Mouse (Mus musculus) forebrain, embryonic 14.5 days (tissue): ENCODE data around the gene Lax1. TPM values are rescaled to one million over a fixed set of nuclear protein-coding genes. Genes with fewer than 3 reads are reported as not detected.
"Not testable (repeated sequence)": the region's sequence is repeated elsewhere in the genome, so short reads cannot be mapped to it uniquely, and the experiment has no call there.

ENCODE experiments used
- ATAC-seq: fragments of 200-750 bp; cut with Nextera tagmentation; 2 replicates; pipeline ENCODE4 v1.8.0; 2017; ENCODE audit warnings: mild to moderate bottlenecking, moderate library complexity
- DNase-seq: peaks from one replicate; pipeline ENCODE4 v3.0.0-alpha.2; 2015; ENCODE audit warnings: low spot score
- H3K27ac ChIP-seq: fragments of 300-500 bp; sonication (generic); 2 replicates; pipeline ENCODE4 v1.5.1; 2014; ENCODE audit warnings: low read depth, mild to moderate bottlenecking, control low read depth, low read length, moderate library complexity
- H3K27me3 ChIP-seq: fragments of 300-500 bp; sonication (generic); replicated peaks from 2 replicates; pipeline ENCODE4 v1.6.1; 2014; ENCODE audit warnings: low read length, control low read depth, mixed read lengths; ENCODE audit not compliant: control insufficient read depth, insufficient read depth
- H3K36me3 ChIP-seq: fragments of 300-500 bp; sonication (generic); 2 replicates; pipeline ENCODE4 v1.6.1; 2014; ENCODE audit warnings: low read length, control low read depth; ENCODE audit not compliant: control insufficient read depth, insufficient read depth
- H3K4me1 ChIP-seq: fragments of 300-500 bp; sonication (generic); 2 replicates; pipeline ENCODE4 v1.6.1; 2014; ENCODE audit warnings: antibody characterized with exemption, low read length, control low read depth; ENCODE audit not compliant: control insufficient read depth, insufficient read depth
- H3K4me2 ChIP-seq: fragments of 300-500 bp; sonication (generic); 2 replicates; pipeline ENCODE4 v1.6.1; 2014; ENCODE audit warnings: mild to moderate bottlenecking, control low read depth, low read length
- H3K4me3 ChIP-seq: fragments of 300-500 bp; sonication (generic); 2 replicates; pipeline ENCODE4 v1.5.1; 2014; ENCODE audit warnings: low read depth, low read length, control low read depth
- H3K9ac ChIP-seq: fragments of 300-500 bp; sonication (generic); 2 replicates; pipeline ENCODE4 v1.6.1; 2014; ENCODE audit warnings: mild to moderate bottlenecking, low read length, control low read depth, moderate library complexity
- H3K9me3 ChIP-seq: fragments of 300-500 bp; sonication (generic); replicated peaks from 2 replicates; pipeline ENCODE4 v1.6.1; 2016; ENCODE audit warnings: low read length, control low read depth, mixed read lengths; ENCODE audit not compliant: control insufficient read depth
- WGBS: fragments of 180-500 bp; shearing (Covaris S2); extraction: QIAGEN DNeasy Blood & Tissue Kit; methylation state at CpG from one replicate; pipeline ENCODE4 v1.1.7; 2014; 5-methylcytosine and 5-hydroxymethylcytosine counted together
- polyA plus RNA-seq: library from polyadenylated mRNA; unstranded; fragments of >200 nt; fragmentation: Nextera tagmentation; extraction: Ambion mirVana; gene quantifications from 2 replicates; pipeline ENCODE4 v1.2.1, GENCODE M21; 2014

Lax1 gene
- polyA plus RNA-seq, 1 experiment from 2014 or later, result not detected

DNA sequence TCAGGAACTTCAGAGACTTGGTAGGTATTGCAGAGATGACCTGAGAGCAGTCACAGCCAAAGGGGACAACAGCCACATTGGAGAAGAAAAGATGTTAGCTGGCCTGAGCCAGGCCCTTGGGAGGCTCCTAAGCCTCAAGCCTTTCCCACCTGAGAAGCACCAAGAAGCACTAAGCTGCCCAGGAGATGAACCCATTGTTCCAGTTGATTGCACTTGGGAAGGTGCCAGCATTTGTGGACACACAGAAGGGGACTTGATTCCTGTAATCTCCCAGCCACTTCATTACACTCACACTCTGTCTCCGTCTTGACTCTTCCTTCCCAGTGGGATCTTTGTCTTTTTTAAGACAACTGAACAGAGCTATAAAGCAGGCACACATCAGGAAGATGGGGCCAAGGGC, 25.3 kb upstream of the Lax1 start:
- H3K4me1 ChIP-seq, result peaks cover 2% of the 10 kb centered on the region; the same call in 1 of the 2 replicates

DNA sequence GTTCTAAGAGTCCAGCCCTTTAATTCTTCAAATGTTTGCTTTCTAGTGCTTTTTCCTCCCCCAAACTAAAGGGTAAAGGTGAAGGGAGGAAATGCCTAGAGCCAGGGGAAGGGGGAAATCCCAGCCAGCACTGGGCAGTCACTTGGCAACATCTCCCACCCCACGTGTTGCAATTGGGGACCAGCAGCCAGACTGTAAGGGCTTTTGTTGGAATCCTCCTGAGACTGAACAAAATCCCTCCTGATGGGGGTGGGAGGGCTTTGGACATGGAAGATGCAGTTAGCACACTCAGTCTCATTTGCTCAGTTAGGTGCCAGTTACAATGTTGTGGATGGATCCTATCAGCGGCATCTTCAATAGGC, 23.1 kb upstream of the Lax1 start:
- H3K4me3 ChIP-seq, result no peak overlapping the region
- H3K27ac ChIP-seq, result no peak overlapping the region
- H3K4me1 ChIP-seq, result peaks cover 2% of the 10 kb centered on the region; the same call in 1 of the 2 replicates
- H3K27me3 ChIP-seq, result no peaks in the 10 kb centered on the region
- peaks cover 12% of the 10 kb centered on the region; the same call in 1 of the 2 replicates for H3K36me3 ChIP-seq
- WGBS, result 31% methylated on average over 2 of the region's 2 CpGs
- no peak overlapping the region for H3K4me2 ChIP-seq
- no peak for ATAC-seq
- DNase-seq, result peak; percentile 45
- no peak overlapping the region for H3K9ac ChIP-seq
- no peaks in the 10 kb centered on the region for H3K9me3 ChIP-seq

More for the DNA sequence above, 25.3 kb upstream of the Lax1 start:
- ATAC-seq, result no peak
- Histone ChIP-seq H3K4me2 (no peak overlapping the region), H3K27me3 (no peaks in the 10 kb centered on the region), H3K4me3 (no peak overlapping the region), H3K9me3 (no peaks in the 10 kb centered on the region), H3K27ac (no peak overlapping the region), H3K9ac (no peak overlapping the region), H3K36me3 (peaks cover 18% of the 10 kb centered on the region; the same call in 1 of the 2 replicates)
- 52% methylated on average over 1 of the region's 1 CpGs for WGBS
- no peak for DNase-seq

GRCm38 (mm10) chr1:133712288-133713008, 22.5 kb upstream of the Lax1 start:
- no peak overlapping the region for H3K4me3 ChIP-seq
- ATAC-seq (no peak), DNase-seq (no peak)
- peaks cover 2% of the 10 kb centered on the region; the same call in 1 of the 2 replicates for H3K4me1 ChIP-seq
- no peaks in the 10 kb centered on the region for H3K9me3 ChIP-seq
- no peak overlapping the region for H3K9ac ChIP-seq
- H3K36me3 ChIP-seq, result peaks cover 7% of the 10 kb centered on the region; the same call in 1 of the 2 replicates
- H3K27ac ChIP-seq, result no peak overlapping the region
- 57% methylated on average over 12 of the region's 12 CpGs for WGBS
- H3K27me3 ChIP-seq, result no peaks in the 10 kb centered on the region
- H3K4me2 ChIP-seq, result no peak overlapping the region

GRCm38 (mm10) chr1:133711376-133711775, 21.5 kb upstream of the Lax1 start:
- H3K9me3 ChIP-seq, result no peaks in the 10 kb centered on the region
- no peak overlapping the region for H3K9ac ChIP-seq
- no peak overlapping the region for H3K27ac ChIP-seq
- 44% methylated on average over 6 of the region's 6 CpGs for WGBS
- H3K4me3 ChIP-seq, result no peak overlapping the region
- H3K36me3 ChIP-seq, result peaks cover 13% of the 10 kb centered on the region
- ATAC-seq, result no peak
- H3K27me3 ChIP-seq, result no peaks in the 10 kb centered on the region
- DNase-seq, result no peak
- no peak overlapping the region for H3K4me2 ChIP-seq
- peaks cover 2% of the 10 kb centered on the region; the same call in 1 of the 2 replicates for H3K4me1 ChIP-seq

- ATAC-seq (no peak), DNase-seq (no peak)
- H3K4me3 ChIP-seq, result no peak overlapping the region
- no peaks in the 10 kb centered on the region for H3K9me3 ChIP-seq
- H3K9ac ChIP-seq, result no peak overlapping the region
- no peak overlapping the region for H3K27ac ChIP-seq
- H3K27me3 ChIP-seq, result no peaks in the 10 kb centered on the region
- H3K4me2 ChIP-seq, result no peak overlapping the region
- WGBS, result 41% methylated on average over 5 of the region's 6 CpGs
- H3K36me3 ChIP-seq, result peaks cover 14% of the 10 kb centered on the region
- peaks cover 2% of the 10 kb centered on the region; the same call in 1 of the 2 replicates for H3K4me1 ChIP-seq
Observed at GRCm38 (mm10) chr1:133710895-133711294, 21.0 kb upstream of the Lax1 start.

DNA sequence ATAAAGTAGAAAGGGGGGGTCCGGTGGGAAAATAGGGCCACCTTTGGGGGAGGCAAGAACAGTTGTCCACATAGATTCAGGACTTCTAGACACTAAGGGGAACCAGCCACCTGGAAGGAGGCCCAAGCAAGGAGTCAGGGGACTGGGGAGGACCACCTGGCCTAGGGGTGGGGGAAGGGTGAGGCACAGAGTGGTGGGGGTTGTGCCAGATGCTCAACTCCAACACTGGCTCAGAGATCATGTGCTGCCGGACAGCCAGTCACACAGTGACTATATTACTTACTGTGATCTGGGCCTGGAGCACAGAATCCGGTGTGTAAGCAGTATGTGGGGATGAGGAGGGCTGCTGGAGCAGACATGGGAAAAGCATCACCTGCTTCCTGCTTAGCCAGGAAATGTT, 19.4 kb upstream of the Lax1 start:
- Histone ChIP-seq H3K4me3 (no peak overlapping the region), H3K36me3 (peaks cover 10% of the 10 kb centered on the region; the same call in 1 of the 2 replicates), H3K27ac (no peak overlapping the region), H3K9me3 (no peaks in the 10 kb centered on the region), H3K27me3 (no peaks in the 10 kb centered on the region), H3K4me2 (no peak overlapping the region), H3K4me1 (peaks cover 2% of the 10 kb centered on the region; the same call in 1 of the 2 replicates), H3K9ac (no peak overlapping the region)
- DNase-seq (no peak), ATAC-seq (no peak)
- 86% methylated on average over 3 of the region's 3 CpGs for WGBS

DNA sequence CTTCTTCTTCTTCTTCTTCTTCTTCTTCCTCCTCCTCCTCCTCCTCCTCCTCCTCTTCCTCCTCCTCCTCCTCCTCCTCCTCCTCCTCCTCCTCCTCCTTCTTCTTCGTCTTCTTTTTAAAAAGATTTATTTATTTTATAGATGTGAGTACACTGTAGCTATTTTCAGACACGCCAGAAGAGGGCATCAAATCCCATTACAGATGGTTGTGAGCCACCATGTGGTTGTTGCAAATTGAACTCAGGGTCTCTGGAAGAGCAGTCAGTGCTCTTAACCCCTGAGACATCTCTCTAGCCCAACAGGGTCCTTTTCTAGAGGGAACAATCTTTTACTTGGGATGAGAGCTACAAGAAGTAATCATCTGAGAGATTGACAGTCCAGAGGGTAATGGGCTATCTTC, 11.9 kb upstream of the Lax1 start:
- H3K4me2 ChIP-seq, H3K4me1 ChIP-seq, H3K27ac ChIP-seq, H3K36me3 ChIP-seq, H3K9ac ChIP-seq, H3K4me3 ChIP-seq, H3K27me3 ChIP-seq, ATAC-seq, H3K9me3 ChIP-seq: not testable (repeated sequence)
- 18% methylated on average over 1 of the region's 2 CpGs for WGBS
- DNase-seq, result peak; percentile 19

DNA sequence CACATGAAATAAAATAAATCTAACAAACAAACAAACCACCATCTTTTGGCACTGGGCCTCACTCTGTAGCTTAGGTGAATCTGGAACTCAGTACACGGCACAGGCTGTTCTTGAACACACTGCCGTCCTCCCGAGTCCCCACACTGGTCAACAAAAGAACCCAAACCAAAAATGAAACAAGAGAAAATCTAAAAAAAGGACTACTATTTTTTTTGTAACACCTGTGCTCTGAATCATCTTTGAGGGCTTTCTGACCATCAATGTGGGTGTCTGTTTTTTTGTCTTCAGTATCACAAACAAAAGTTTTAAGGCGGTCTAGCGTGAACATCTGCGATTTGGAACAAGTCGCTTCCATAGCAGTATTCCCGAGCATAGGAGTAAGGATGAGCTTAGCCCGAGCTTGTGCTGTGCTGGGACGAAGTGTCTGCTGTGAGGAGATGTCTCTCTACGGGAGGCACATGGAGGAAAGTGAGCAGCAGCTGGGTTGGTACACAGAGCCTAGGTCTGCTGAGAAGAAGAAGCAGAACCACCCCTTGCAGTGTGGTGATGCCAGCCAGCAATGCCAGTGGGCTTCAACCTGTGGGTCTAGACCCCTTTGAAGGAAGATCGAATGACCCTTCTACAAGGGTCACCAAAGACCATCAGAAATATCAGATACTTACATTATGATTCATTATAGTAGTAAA, 8.2 kb upstream of the Lax1 start:
- H3K27me3 ChIP-seq, result no peaks in the 10 kb centered on the region
- H3K4me2 ChIP-seq, result no peak overlapping the region
- DNase-seq (no peak), ATAC-seq (no peak)
- H3K4me3 ChIP-seq, result no peak overlapping the region
- no peak overlapping the region for H3K27ac ChIP-seq
- WGBS, result 91% methylated on average over 12 of the region's 12 CpGs
- H3K9me3 ChIP-seq, result no peaks in the 10 kb centered on the region
- no peak overlapping the region for H3K9ac ChIP-seq
- H3K36me3 ChIP-seq, result no peaks in the 10 kb centered on the region
- no peaks in the 10 kb centered on the region for H3K4me1 ChIP-seq

DNA sequence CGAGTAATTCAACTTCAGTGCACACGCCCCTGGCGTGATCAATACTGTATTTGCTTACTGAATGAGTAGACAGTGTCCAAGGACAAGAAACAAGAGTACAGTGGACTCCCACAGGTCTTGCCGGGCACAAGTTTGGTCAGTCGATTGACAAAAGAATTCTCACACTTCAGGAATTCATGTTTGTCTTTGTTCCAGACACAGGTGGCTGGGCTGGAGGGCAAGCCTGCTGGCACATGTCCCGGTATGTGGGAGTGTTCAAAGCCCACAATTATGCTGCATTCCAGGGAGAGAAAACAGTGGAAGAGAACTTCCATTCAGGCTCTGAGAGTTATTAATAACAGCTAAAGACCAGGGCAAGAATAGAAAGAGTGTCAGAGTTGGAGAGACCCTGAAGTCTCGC, 6.0 kb upstream of the Lax1 start:
- no peak overlapping the region for H3K4me2 ChIP-seq
- ATAC-seq (peak; percentile 37; the same call in 1 of the 2 replicates), DNase-seq (peak; percentile 60)
- H3K36me3 ChIP-seq, result no peaks in the 10 kb centered on the region
- no peak overlapping the region for H3K4me3 ChIP-seq
- H3K27me3 ChIP-seq, result no peaks in the 10 kb centered on the region
- H3K9me3 ChIP-seq, result no peaks in the 10 kb centered on the region
- no peaks in the 10 kb centered on the region for H3K4me1 ChIP-seq
- H3K9ac ChIP-seq, result no peak overlapping the region
- 7% methylated on average over 7 of the region's 7 CpGs for WGBS
- 0 out of 2 replicates have a peak overlapping the region, but pooled peaks have one; percentile 5 for H3K27ac ChIP-seq
